Mouse (Mus musculus): ENCODE measurements around the gene Hnrnpll. TPM values are rescaled to one million over a fixed set of nuclear protein-coding genes. Genes with fewer than 3 reads are reported as not detected.
A peak's percentile ranks its signal among the peaks of the same experiment; 100 is the strongest.

Gene Hnrnpll
- polyA plus RNA-seq, 1 experiment from 2014 or later = 65.5 TPM

DNA sequence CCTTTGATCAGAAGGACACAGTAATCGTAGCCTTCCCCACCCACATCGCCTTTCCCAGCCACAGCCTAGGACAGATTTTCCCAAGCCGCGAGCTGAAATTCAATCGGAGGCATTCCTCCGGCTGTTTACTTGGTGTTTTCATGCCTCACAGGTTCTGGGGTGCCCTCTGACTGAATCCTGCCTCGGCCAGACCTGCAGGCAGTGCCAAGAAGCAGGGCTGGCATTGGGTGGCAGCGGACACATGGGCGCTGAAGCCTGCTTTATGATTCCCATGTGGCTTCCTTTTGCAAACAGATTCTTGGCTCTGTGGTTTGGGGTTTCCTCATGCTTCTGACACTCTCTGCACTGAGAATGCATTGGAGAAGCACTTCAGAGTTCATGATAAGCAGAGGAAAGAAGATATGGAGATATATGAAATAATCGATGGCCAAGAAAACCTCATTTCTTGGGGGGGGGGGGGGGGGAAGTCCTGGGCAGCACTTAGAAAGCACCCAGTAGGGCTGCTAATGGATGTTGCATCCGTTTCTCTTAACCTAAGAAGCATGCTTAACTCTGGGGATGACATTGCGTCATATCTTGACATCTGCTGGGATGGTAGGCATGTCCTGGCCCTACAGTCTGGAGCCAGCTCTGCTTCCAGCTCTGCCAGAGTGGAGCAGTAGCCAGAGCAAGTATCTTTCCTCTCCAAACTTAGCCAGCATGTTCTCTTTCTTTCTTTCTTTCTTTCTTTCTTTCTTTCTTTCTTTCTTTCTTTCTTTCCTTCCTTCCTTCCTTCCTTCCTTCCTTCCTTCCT is 70.8 kb downstream of the Hnrnpll start:
- peak overlapping the region; percentile 60; the same call in 1 of the 2 replicates for H3K27ac ChIP-seq
- H3K4me1 ChIP-seq = peaks cover 14% of the 10 kb centered on the region
- H3K4me2 ChIP-seq = no peak overlapping the region
- no peak overlapping the region for H3K4me3 ChIP-seq (replicated peaks)
- H3K9ac ChIP-seq = no peak overlapping the region
- H3K36me3 ChIP-seq = no peaks in the 10 kb centered on the region
- H3K9me3 ChIP-seq (replicated peaks) = no peaks in the 10 kb centered on the region
- 54% methylated on average over 12 of the region's 12 CpGs for WGBS
- H3K27me3 ChIP-seq = no peaks in the 10 kb centered on the region
- ATAC-seq (replicated peaks; ENCODE audit: low FRiP score) = peak; percentile 78

- Histone ChIP-seq H3K9ac (no peak overlapping the region), H3K27me3 (no peaks in the 10 kb centered on the region), H3K36me3 (no peaks in the 10 kb centered on the region), H3K27ac (no peak overlapping the region), H3K4me1 (peaks cover 14% of the 10 kb centered on the region), H3K9me3 (replicated peaks) (no peaks in the 10 kb centered on the region), H3K4me3 (replicated peaks) (no peak overlapping the region), H3K4me2 (no peak overlapping the region)
- 78% methylated on average over 7 of the region's 7 CpGs for WGBS
- ATAC-seq (replicated peaks; ENCODE audit: low FRiP score) = no peak
Observed at GRCm38 (mm10) chr17:79990161-79990560, 72.0 kb downstream of the Hnrnpll start.

GRCm38 (mm10) chr17:79984450-79984849 is 77.7 kb downstream of the Hnrnpll start:
- 93% methylated on average over 7 of the region's 7 CpGs for WGBS
- ATAC-seq (replicated peaks; ENCODE audit: low FRiP score) = no peak
- H3K9me3 ChIP-seq (replicated peaks) = no peaks in the 10 kb centered on the region

GRCm38 (mm10) chr17:79982955-79983529 is 79.1 kb downstream of the Hnrnpll start:
- H3K9ac ChIP-seq = no peak overlapping the region
- no peaks in the 10 kb centered on the region for H3K9me3 ChIP-seq (replicated peaks)
- H3K4me3 ChIP-seq (replicated peaks) = no peak overlapping the region
- peaks cover 30% of the 10 kb centered on the region for H3K4me1 ChIP-seq
- peak overlapping the region; percentile 62 for H3K27ac ChIP-seq
- 20% methylated on average over 8 of the region's 8 CpGs for WGBS
- peak; percentile 78 for ATAC-seq (replicated peaks; ENCODE audit: low FRiP score)
- H3K4me2 ChIP-seq = peak overlapping the region; percentile 44
- no peaks in the 10 kb centered on the region for H3K36me3 ChIP-seq
- no peaks in the 10 kb centered on the region for H3K27me3 ChIP-seq

More at GRCm38 (mm10) chr17:79984450-79984849, 77.7 kb downstream of the Hnrnpll start:
- no peak overlapping the region for H3K27ac ChIP-seq
- H3K9ac ChIP-seq = no peak overlapping the region
- H3K4me2 ChIP-seq = no peak overlapping the region
- peaks cover 30% of the 10 kb centered on the region for H3K4me1 ChIP-seq
- H3K27me3 ChIP-seq = no peaks in the 10 kb centered on the region
- H3K36me3 ChIP-seq = no peaks in the 10 kb centered on the region
- H3K4me3 ChIP-seq (replicated peaks) = no peak overlapping the region

- Histone ChIP-seq H3K4me3 (replicated peaks) (no peak overlapping the region), H3K27ac (peak overlapping the region; percentile 62), H3K9me3 (replicated peaks) (no peaks in the 10 kb centered on the region), H3K4me1 (peaks cover 30% of the 10 kb centered on the region), H3K27me3 (no peaks in the 10 kb centered on the region), H3K9ac (no peak overlapping the region), H3K4me2 (peak overlapping the region; percentile 44), H3K36me3 (no peaks in the 10 kb centered on the region)
- 7% methylated on average over 7 of the region's 7 CpGs for WGBS
- peak; percentile 41; the same call in 1 of the 2 replicates for ATAC-seq (replicated peaks; ENCODE audit: low FRiP score)
Observed at GRCm38 (mm10) chr17:79982548-79982947, 79.6 kb downstream of the Hnrnpll start.

DNA sequence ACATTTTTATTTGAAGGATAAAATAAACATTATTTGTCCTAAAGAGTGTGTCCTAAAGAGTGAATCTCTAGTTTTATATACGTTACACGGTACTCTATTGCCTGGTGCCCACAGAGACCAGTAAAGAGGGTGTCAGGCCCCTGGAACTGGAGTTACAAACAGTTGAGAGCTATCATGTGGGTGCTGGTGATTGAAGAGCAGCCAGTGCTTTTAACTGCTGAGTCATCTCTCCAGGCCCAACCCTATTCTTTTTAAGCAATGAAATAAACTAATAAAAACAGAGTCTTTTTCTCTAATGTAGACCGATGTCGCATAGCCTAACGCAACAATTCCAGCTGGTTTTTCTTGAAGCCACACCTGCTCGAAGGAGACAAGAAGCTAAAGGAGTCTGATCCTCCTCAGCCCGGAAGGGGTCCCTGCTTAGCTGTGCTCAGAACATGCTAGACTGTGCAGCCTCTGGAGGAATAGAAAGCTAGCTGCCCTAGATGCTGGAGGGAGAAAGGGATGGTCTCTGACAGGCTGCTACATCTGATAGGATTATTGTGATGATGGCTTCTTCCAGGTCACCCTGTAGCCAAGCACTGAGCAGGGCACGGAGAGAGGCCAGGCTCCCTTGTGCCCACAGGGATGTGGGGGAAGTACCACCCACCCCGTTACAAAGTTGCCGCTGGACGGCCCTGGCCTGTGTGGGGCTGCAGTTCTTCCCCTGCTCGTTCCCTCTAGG is 80.2 kb downstream of the Hnrnpll start:
- Histone ChIP-seq H3K27ac (peak overlapping the region; percentile 62), H3K27me3 (no peaks in the 10 kb centered on the region), H3K4me2 (peak overlapping the region; percentile 44), H3K36me3 (no peaks in the 10 kb centered on the region), H3K9ac (no peak overlapping the region), H3K4me1 (peaks cover 32% of the 10 kb centered on the region), H3K4me3 (replicated peaks) (no peak overlapping the region), H3K9me3 (replicated peaks) (no peaks in the 10 kb centered on the region)
- ATAC-seq (replicated peaks; ENCODE audit: low FRiP score) = peak; percentile 17; the same call in 1 of the 2 replicates
- WGBS = 30% methylated on average over 12 of the region's 12 CpGs

DNA sequence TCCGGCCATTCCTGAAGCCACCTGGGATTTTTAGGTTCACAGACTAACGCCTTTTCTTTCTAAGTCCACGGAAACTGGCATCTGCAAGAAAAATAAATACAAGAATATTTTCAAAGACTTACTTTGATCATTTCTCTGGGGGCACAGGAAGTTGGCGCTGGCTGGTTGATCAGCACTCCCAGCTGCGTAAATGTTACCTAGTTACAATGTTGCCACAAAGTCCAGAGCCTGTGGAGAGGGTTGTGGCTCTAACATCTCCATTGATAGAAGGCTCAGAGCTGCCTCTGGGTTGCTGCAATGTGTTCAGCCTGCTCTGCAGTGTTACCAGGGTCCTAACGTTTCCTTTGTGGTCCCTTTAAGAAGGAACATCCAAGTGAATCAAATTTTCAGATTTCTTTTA is 80.8 kb downstream of the Hnrnpll start:
- Histone ChIP-seq H3K4me2 (no peak overlapping the region), H3K9ac (no peak overlapping the region), H3K4me1 (peaks cover 38% of the 10 kb centered on the region), H3K36me3 (no peaks in the 10 kb centered on the region), H3K4me3 (replicated peaks) (no peak overlapping the region), H3K9me3 (replicated peaks) (no peaks in the 10 kb centered on the region), H3K27me3 (no peaks in the 10 kb centered on the region), H3K27ac (peak overlapping the region; percentile 23; the same call in 1 of the 2 replicates)
- 55% methylated on average over 6 of the region's 6 CpGs for WGBS
- no peak for ATAC-seq (replicated peaks; ENCODE audit: low FRiP score)

GRCm38 (mm10) chr17:79980421-79981120 is 81.6 kb downstream of the Hnrnpll start:
- ATAC-seq (replicated peaks; ENCODE audit: low FRiP score) = no peak
- no peaks in the 10 kb centered on the region for H3K9me3 ChIP-seq (replicated peaks)
- no peak overlapping the region for H3K4me3 ChIP-seq (replicated peaks)
- H3K9ac ChIP-seq = no peak overlapping the region
- no peak overlapping the region for H3K4me2 ChIP-seq
- no peaks in the 10 kb centered on the region for H3K36me3 ChIP-seq
- H3K4me1 ChIP-seq = peaks cover 44% of the 10 kb centered on the region
- H3K27me3 ChIP-seq = no peaks in the 10 kb centered on the region
- 71% methylated on average over 10 of the region's 10 CpGs for WGBS
- H3K27ac ChIP-seq = no peak overlapping the region

Other genes with a start within 250 kb of the Hnrnpll start
- gene Atl2, start 166.2 kb downstream of the Hnrnpll start, polyA plus RNA-seq (2015; fragmentation: Nextera tagmentation; extraction: Ambion mirVana) = 38.5 and 39.6 TPM in 2 replicates
- 18.2 and 20.8 TPM in 2 replicates for gene Galm, start 65.1 kb upstream of the Hnrnpll start, polyA plus RNA-seq (2015; fragmentation: Nextera tagmentation; extraction: Ambion mirVana)
- 622 and 668 TPM in 2 replicates for gene Srsf7, start 145.0 kb upstream of the Hnrnpll start, polyA plus RNA-seq (2015; fragmentation: Nextera tagmentation; extraction: Ambion mirVana)
- 0.16 TPM in 1 of 2 replicates, not detected in the other for gene Ttc39d, start 145.1 kb upstream of the Hnrnpll start, polyA plus RNA-seq (2015; fragmentation: Nextera tagmentation; extraction: Ambion mirVana)
- 41.0 and 45.1 TPM in 2 replicates for gene Gemin6, start 162.1 kb upstream of the Hnrnpll start, polyA plus RNA-seq (2015; fragmentation: Nextera tagmentation; extraction: Ambion mirVana)
- 34.6 and 35.7 TPM in 2 replicates for gene Morn2, start 227.9 kb upstream of the Hnrnpll start, polyA plus RNA-seq (2015; fragmentation: Nextera tagmentation; extraction: Ambion mirVana)
- gene Dhx57, start 228.1 kb upstream of the Hnrnpll start, polyA plus RNA-seq (2015; fragmentation: Nextera tagmentation; extraction: Ambion mirVana) = 15.0 and 16.6 TPM in 2 replicates
- 0.60 and 0.63 TPM in 2 replicates for gene Arhgef33, start 245.1 kb upstream of the Hnrnpll start, polyA plus RNA-seq (2015; fragmentation: Nextera tagmentation; extraction: Ambion mirVana)